Mouse (Mus musculus) CH12.LX (cell line): Measurements from ENCODE around the gene Ddx42.

Source experiments
- CTCF ChIP-seq, 2 experiments: IDR thresholded peaks in 1 of 2; conservative IDR thresholded peaks in 1 of 2; 2 replicates each; pipeline ENCODE4 v1.5.1; 2011 to 2012; ENCODE audit warnings: low read depth in 2 of 2, low read length in 2 of 2, improper control_type of control experiment in 1 of 2, inconsistent platforms in 1 of 2, mild to moderate bottlenecking in 1 of 2, moderate library complexity in 1 of 2
- POLR2A ChIP-seq: IDR thresholded peaks from 2 replicates; pipeline ENCODE4 v1.6.1; 2011; ENCODE audit warnings: low read depth, mild to moderate bottlenecking, improper control_type of control experiment, low read length
- POLR2AphosphoS2 ChIP-seq: IDR thresholded peaks from 2 replicates; pipeline ENCODE4 v1.6.1; 2011; ENCODE audit warnings: low read depth, low read length, improper control_type of control experiment

- TF ChIP-seq POLR2A, result no peak
- TF ChIP-seq CTCF (conservative IDR thresholded peaks at IDR 0.05 in 1 of 2, IDR thresholded peaks at IDR 0.05 in 1 of 2; ENCODE audit: low read depth in 2 of 2, low read length in 2 of 2), result no peak
- no peak for TF ChIP-seq POLR2AphosphoS2
Measured at GRCm38 (mm10) chr11:106282452-106282851, 65.7 kb downstream of the Ddx42 start.
